Mouse (Mus musculus) thymus, postnatal 10 days (tissue): Measurements from ENCODE around the gene Fbxw21.
A peak's percentile ranks its signal among the peaks of the same experiment; 100 is the strongest.

Source experiments
- DNase-seq, 2 experiments: peaks; one replicate each; pipeline ENCODE4 v3.0.0; 2021; ENCODE audit warnings: low spot score in 2 of 2

Gene Fbxw21

GRCm38 (mm10) chr9:109111591-109111990, 50.2 kb downstream of the Fbxw21 start:
- DNase-seq: no peak

GRCm38 (mm10) chr9:109111101-109111500, 50.7 kb downstream of the Fbxw21 start:
- no peak for DNase-seq

GRCm38 (mm10) chr9:109110240-109110639, 51.6 kb downstream of the Fbxw21 start:
- no peak for DNase-seq

GRCm38 (mm10) chr9:109107341-109107740, 54.5 kb downstream of the Fbxw21 start:
- DNase-seq: no peak

- DNase-seq: no peak
Observed at GRCm38 (mm10) chr9:109105648-109106047, 56.2 kb downstream of the Fbxw21 start.

DNA sequence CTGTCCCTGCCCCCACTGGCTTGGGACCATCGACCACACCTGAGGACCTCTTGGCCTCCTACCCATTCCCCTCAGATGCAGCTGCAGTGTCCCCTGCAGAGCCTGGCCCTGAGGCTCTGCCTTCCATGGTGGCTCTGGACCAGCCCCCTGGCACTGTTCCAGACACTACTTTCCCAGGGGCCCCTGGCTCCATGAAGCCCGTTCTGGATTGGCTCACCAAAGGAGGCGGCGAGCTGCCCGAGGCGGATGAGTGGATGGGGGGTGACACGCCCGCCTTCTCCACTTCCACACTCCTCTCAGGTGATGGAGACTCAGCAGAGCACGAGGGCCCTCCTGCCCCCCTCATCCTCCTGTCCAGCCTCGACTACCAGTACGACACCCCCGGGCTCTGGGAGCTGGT, 56.8 kb downstream of the Fbxw21 start:
- DNase-seq: no peak

GRCm38 (mm10) chr9:109104083-109104482, 57.8 kb downstream of the Fbxw21 start:
- no peak for DNase-seq

GRCm38 (mm10) chr9:109103250-109103649, 58.6 kb downstream of the Fbxw21 start:
- DNase-seq: no peak

DNA sequence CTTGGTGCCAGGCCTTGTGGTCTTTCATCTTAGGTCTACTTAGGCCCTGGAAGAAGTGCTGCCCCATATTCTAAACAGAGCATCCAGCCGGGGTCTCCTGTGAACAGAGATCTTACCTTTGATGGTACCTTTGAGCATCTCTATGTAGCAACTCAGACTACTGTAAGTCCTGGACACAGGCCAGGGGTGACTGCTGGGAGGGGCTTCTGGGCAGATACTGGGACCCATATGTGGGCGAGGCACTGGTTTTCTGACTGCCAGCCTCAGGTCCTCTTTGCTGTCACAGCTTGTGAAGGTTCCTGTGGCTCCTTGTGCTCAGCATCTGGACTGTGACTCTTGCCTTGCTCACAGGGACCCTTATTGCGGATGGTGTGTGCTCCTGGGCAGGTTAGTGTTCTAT, 59.3 kb downstream of the Fbxw21 start:
- DNase-seq: no peak

DNA sequence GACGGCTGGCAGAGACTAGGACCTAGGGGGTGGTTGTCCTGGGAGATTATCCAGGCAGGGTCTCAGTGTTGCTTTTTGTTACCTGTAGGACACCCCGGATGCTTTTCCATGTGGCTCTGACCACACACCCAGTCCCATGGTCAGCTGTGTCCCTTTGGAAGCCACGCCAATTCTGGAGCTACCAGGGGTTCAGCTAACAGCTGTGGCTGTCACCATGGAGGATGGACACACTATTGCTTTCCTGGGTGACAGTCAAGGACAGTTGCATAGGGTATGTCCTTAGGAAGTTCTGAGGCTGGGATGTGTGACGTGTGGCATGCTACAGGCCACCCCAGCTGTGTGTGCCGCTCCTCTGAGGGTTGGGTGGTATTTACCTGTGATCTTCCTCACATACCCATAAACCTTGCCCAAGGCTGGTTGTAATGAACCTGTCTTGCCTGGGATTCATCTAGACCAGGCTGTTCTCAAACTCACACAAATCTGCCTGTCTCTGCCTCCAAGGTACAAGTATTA, 59.9 kb downstream of the Fbxw21 start:
- DNase-seq: no peak

DNA sequence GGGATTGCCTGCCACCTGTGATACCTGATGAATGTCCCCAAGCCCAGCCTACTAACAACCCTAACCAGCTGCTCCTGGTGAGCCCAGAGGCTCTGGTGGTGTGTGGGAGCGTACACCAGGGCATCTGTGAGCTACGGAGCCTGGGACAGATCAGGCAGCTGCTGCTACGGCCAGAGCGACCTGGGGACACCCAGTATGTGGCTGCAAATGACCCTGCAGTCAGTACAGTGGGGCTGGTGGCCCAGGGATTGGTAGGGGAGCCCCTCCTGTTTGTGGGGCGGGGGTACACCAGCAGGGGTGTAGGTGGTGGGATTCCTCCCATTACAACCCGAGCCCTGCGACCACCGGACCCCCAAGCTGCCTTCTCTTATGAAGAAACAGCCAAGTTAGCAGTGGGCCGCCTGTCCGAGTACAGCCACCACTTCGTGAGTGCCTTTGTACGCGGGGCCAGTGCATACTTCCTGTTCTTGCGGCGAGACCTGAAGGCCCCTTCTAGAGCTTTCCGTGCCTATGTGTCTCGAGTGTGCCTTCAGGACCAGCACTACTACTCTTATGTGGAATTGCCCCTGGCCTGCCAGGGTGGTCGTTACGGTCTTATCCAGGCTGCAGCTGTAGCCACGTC, 61.4 kb downstream of the Fbxw21 start:
- DNase-seq: no peak

- no peak for DNase-seq
Observed at GRCm38 (mm10) chr9:109098969-109099368, 62.9 kb downstream of the Fbxw21 start.

GRCm38 (mm10) chr9:109098366-109098765, 63.5 kb downstream of the Fbxw21 start:
- DNase-seq: no peak

GRCm38 (mm10) chr9:109097831-109098230, 64.0 kb downstream of the Fbxw21 start:
- no peak for DNase-seq

- no peak for DNase-seq
Observed at GRCm38 (mm10) chr9:109097291-109097690, 64.5 kb downstream of the Fbxw21 start.

GRCm38 (mm10) chr9:109096856-109097255, 65.0 kb downstream of the Fbxw21 start:
- DNase-seq: no peak

DNA sequence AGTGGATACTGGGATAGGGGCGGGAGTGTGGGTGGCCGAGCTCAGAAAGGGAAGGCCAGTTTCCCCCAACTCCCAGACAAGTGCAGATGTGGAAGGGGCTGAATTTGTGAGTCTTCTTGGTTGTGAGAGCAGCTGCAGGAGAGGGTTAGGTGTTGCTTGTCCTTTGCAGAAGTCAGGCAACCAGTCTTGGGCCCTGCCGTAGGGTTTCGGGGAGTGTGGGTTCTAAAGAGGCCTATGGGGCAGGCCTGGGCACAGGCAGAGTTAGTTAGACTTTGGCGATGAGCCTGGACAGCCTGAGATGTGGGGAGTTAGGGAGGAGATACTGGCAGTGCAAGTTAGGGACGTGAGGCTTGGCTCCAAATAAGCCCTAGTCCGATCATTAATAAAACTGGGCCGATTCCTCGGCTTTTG, 65.6 kb downstream of the Fbxw21 start:
- no peak for DNase-seq

- peak; percentile 64 to 70 for DNase-seq
Observed at GRCm38 (mm10) chr9:109095137-109095982, 66.5 kb downstream of the Fbxw21 start, which contains the start of gene Plxnb1. Gene Plxnb1 (plus strand): TSS chr9:109095389.

DNA sequence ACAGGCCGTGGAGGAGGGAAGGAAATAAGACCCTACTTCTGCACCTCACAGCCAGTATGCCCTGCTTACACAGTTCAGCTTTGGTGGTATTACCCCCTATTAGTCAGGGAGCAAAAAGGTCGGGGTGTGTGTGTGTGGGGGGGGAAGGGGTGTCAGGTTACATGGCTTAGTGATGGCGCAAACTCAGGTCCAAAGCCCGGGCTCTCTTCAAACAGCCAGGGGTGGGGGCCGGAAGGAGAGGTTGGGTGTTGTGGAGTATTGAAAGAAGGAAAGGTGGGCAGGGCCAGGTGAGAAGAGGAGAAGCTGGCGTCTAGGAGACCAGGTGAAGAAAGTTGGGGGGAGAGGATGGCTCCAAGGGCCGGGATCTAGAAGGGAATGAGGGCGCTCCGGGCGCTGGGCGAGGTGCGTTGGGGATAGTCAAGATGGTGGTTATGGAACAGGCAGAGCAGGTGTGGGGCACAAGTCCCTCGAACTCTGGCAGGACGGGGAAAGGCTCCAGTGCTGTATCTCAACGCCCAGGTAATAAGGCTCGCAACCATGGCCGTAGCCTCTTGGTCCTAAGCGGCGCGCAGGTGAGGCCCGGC, 67.2 kb downstream of the Fbxw21 start:
- DNase-seq: no peak

GRCm38 (mm10) chr9:109093786-109094552, 67.9 kb downstream of the Fbxw21 start:
- DNase-seq: no peak

DNA sequence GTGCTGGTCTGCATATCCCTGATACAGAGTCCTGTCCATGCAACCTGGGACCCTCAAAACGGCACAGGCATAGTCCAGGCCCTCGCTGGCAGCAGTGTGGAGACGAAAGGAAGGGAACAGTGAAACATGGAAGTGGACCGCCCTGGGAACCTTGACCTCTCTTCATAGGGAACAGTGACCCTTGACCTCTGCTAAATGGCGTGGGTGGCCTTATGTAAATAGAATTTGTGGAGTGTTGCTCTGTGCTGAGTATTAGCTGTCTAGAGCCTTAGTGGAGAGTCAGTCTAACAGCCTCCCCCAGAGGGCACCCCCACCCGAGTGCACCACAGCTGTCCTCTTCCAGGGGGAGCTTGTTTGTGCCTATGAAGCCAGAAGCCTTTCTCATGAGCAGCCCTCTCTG, 69.0 kb downstream of the Fbxw21 start:
- DNase-seq: no peak

DNA sequence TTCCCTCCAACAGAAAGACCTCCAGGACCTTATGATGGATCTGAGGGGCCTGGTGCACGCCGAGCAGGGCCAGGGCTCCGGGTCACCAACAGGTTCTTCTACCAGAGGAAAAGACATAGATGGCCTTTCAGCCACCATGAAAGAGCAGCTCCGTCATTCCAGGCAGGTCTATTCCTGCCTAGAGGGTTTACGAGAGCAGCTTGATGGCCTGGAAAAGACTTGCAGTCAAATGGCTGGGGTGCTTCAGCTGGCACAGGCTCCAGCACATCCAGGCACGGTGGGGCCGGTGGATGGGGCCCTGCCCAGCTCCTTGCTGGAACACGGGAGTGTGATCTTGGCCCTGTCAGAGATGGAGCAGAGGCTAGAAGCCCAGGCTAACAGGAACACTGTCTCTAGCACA, 70.0 kb downstream of the Fbxw21 start:
- DNase-seq: no peak
